Comparison of ENCODE assay signal across 8 mouse cellular contexts in genomic region chr14:68934611-68935302, GRCm38 (mm10).
A peak's percentile ranks its signal among the peaks of the same experiment; 100 is the strongest.
DNase-seq lines count a peak whose midpoint lies in the region; TF ChIP-seq lines count a peak whose summit lies in the region.

No protein-coding gene starts in this region.

- intact Hi-C loops in heart, postnatal 10 days (cut with DNase I) = no loop called here

- no peaks in the 10 kb centered on the region for H3K27me3 ChIP-seq in C2C12 (ENCODE audit: control insufficient read depth, insufficient read depth, insufficient read length)
- no peaks in the 10 kb centered on the region for H3K27me3 ChIP-seq in thymus, adult 2 months (ENCODE audit: control insufficient read depth, insufficient read depth, low read length)

- H3ac ChIP-seq in C2C12 (ENCODE audit: control insufficient read depth, insufficient read length, low read depth) = no peak overlapping the region

- TF ChIP-seq POLR2A in cortical plate, adult 2 months (IDR thresholded peaks at IDR 0.05; ENCODE audit: extremely low read depth, insufficient read depth, low read length) = no peak
- no peak for TF ChIP-seq POLR2A in thymus, adult 2 months (IDR thresholded peaks at IDR 0.05; ENCODE audit: control insufficient read depth, extremely low read depth, insufficient read depth, low read length, poor library complexity)

- DNase-seq in heart, postnatal 10 days = peak; percentile 35 to 47
- DNase-seq in layer of hippocampus, postnatal 10 days (ENCODE audit: low spot score in 2 of 2) = peak; percentile 22 to 26
- DNase-seq in neural tube, embryonic 10.5 days (ENCODE audit: extremely low spot score, low spot score) = peak; percentile 79
- DNase-seq in retina, postnatal 1 day = no peak
- no peak for DNase-seq in urinary bladder, postnatal 14 days (ENCODE audit: low spot score)
- no peak for DNase-seq in thymus, adult 2 months

- 58% methylated on average over 12 of the region's 12 CpGs for WGBS in thymus, adult 2 months

- H3K27ac ChIP-seq in cortical plate, adult 2 months (ENCODE audit: insufficient read depth, low read length) = peak overlapping the region; percentile 36
- H3K27ac ChIP-seq in thymus, adult 2 months (ENCODE audit: control insufficient read depth, insufficient read depth, low read length) = no peak overlapping the region

- peaks cover 6% of the 10 kb centered on the region for H3K4me1 ChIP-seq in cortical plate, adult 2 months (ENCODE audit: control insufficient read depth, insufficient read depth, low read length)
- H3K4me1 ChIP-seq in thymus, adult 2 months (replicated peaks; ENCODE audit: control insufficient read depth, insufficient read depth, low read length) = no peaks in the 10 kb centered on the region

- no peaks in the 10 kb centered on the region for H3K79me2 ChIP-seq in C2C12 (ENCODE audit: control insufficient read depth, insufficient read depth)

- H3K36me3 ChIP-seq in C2C12 (ENCODE audit: control insufficient read depth, insufficient read depth) = no peaks in the 10 kb centered on the region
- H3K36me3 ChIP-seq in thymus, adult 2 months (ENCODE audit: control insufficient read depth, insufficient read depth, low read length) = no peaks in the 10 kb centered on the region

- H3K4me3 ChIP-seq in C2C12 (ENCODE audit: insufficient read depth, poor library complexity, severe bottlenecking) = no peak overlapping the region
- no peak overlapping the region for H3K4me3 ChIP-seq in cortical plate, adult 2 months (ENCODE audit: insufficient read depth, low read length)
- no peak overlapping the region for H3K4me3 ChIP-seq in thymus, adult 2 months (ENCODE audit: control insufficient read depth, insufficient read depth, low read length)

- TF ChIP-seq CTCF in C2C12 (IDR thresholded peaks at IDR 0.05; ENCODE audit: control insufficient read depth, insufficient read depth, insufficient read length) = no peak
- no peak for TF ChIP-seq CTCF in cortical plate, adult 2 months (IDR thresholded peaks at IDR 0.05; ENCODE audit: extremely low read depth, insufficient read depth, low read length)
- TF ChIP-seq CTCF in thymus, adult 2 months (IDR thresholded peaks at IDR 0.05; ENCODE audit: borderline replicate concordance, control insufficient read depth, extremely low read depth, insufficient read depth, low read length, poor library complexity) = no peak

- no peaks in the 10 kb centered on the region for H3K79me3 ChIP-seq in C2C12 (ENCODE audit: low read depth)

TF ChIP-seq in C2C12, 6 proteins besides CTCF, POLR2A, EP300 and RAD21:
- TF ChIP-seq MYOD1 (IDR thresholded peaks at IDR 0.05; ENCODE audit: control insufficient read depth, insufficient read length, low read depth) = peak; percentile 97
- TF ChIP-seq USF1 (IDR thresholded peaks at IDR 0.05; ENCODE audit: low read depth) = no peak
- TF ChIP-seq MAX (IDR thresholded peaks at IDR 0.05) = no peak
- no peak for TF ChIP-seq MYOG (IDR thresholded peaks at IDR 0.05; ENCODE audit: control insufficient read depth, extremely low read depth, insufficient read length)
- TF ChIP-seq CEBPB (IDR thresholded peaks at IDR 0.05; ENCODE audit: low read depth) = no peak

Comparison
In these comparisons a context has a peak if more than half of its experiments do, and no peak if none do; other contexts are left out.
1. DNase-seq: peak in heart, postnatal 10 days (2 of 2), layer of hippocampus, postnatal 10 days (2 of 2) and neural tube, embryonic 10.5 days (single experiment); none in retina, postnatal 1 day (single experiment), urinary bladder, postnatal 14 days (single experiment) and thymus, adult 2 months (single experiment).